Mouse (Mus musculus): ENCODE results near the gene Kif2c. TPM values are rescaled to one million over a fixed set of nuclear protein-coding genes. Genes with fewer than 3 reads are reported as not detected.

Kif2c gene
- 45.8 and 47.5 TPM in 2 replicates for polyA plus RNA-seq (2015; fragmentation: Nextera tagmentation; extraction: Ambion mirVana)

- Histone ChIP-seq H3K4me1 (peaks cover 17% of the 10 kb centered on the region), H3K9ac (peak within 1 kb of the TSS; percentile 41), H3K4me3 (replicated peaks) (peak within 1 kb of the TSS; percentile 73), H3K9me3 (replicated peaks) (no peaks in the 10 kb centered on the region), H3K27ac (replicated peaks) (peak within 1 kb of the TSS; percentile 65), H3K36me3 (peaks cover 25% of the 10 kb centered on the region), H3K27me3 (no peaks in the 10 kb centered on the region), H3K4me2 (replicated peaks) (peak within 1 kb of the TSS; percentile 93)
- under 1% methylated on average over 42 of the region's 42 CpGs for whole genome bisulfite sequencing
- peak; percentile 96 for ATAC-seq (ENCODE audit: insufficient number of reproducible peaks, low FRiP score, low TSS enrichment, low read depth)
These were observed at the start of gene Kif2c for GRCm38 (mm10) chr4:117181863-117182758. Kif2c (minus strand) TSS chr4:117182639.

- Histone ChIP-seq H3K27me3 (no peaks in the 10 kb centered on the region), H3K4me2 (replicated peaks) (no peak overlapping the region), H3K27ac (replicated peaks) (no peak overlapping the region), H3K9ac (no peak overlapping the region), H3K36me3 (no peaks in the 10 kb centered on the region), H3K4me3 (replicated peaks) (no peak overlapping the region), H3K4me1 (peaks cover 10% of the 10 kb centered on the region), H3K9me3 (replicated peaks) (no peaks in the 10 kb centered on the region)
- WGBS, result 71% methylated on average over 2 of the region's 2 CpGs
- no peak for ATAC-seq (ENCODE audit: insufficient number of reproducible peaks, low FRiP score, low TSS enrichment, low read depth)
These were observed 48.8 kb upstream of the Kif2c start for GRCm38 (mm10) chr4:117231208-117231607.

GRCm38 (mm10) chr4:117230331-117230730, 47.9 kb upstream of the Kif2c start:
- H3K4me1 ChIP-seq, result 0 out of 2 replicates have a peak, but pooled peaks cover 7% of the 10 kb centered on the region
- WGBS, result 48% methylated on average over 10 of the region's 10 CpGs
- no peak overlapping the region for H3K27ac ChIP-seq (replicated peaks)
- no peak overlapping the region for H3K4me3 ChIP-seq (replicated peaks)
- no peak overlapping the region for H3K4me2 ChIP-seq (replicated peaks)
- H3K27me3 ChIP-seq, result no peaks in the 10 kb centered on the region
- H3K36me3 ChIP-seq, result no peaks in the 10 kb centered on the region
- H3K9ac ChIP-seq, result no peak overlapping the region
- H3K9me3 ChIP-seq (replicated peaks), result no peaks in the 10 kb centered on the region
- no peak for ATAC-seq (ENCODE audit: insufficient number of reproducible peaks, low FRiP score, low TSS enrichment, low read depth)

DNA sequence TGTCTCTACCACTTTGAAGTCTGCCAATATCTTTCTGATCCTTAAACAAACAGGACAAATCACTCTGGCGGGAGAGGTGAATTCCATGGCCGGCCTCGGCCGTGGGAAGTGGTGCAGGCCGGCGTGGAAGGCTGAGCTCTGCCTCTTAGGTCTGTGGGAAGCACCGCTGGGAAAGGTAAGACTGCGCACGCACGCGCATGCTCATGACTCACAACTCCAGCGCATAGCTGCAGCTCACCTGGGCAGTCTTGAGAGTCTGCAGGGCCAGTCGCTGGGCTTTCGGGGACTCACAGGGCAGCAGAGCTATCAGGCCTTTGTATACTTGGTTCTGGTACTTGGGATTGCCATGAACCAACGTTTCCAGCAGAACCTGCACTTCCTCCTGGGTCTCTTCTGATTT, 47.2 kb upstream of the Kif2c start:
- WGBS, result 64% methylated on average over 15 of the region's 15 CpGs
- Histone ChIP-seq H3K27me3 (no peaks in the 10 kb centered on the region), H3K4me3 (replicated peaks) (no peak overlapping the region), H3K9me3 (replicated peaks) (no peaks in the 10 kb centered on the region), H3K9ac (no peak overlapping the region), H3K4me2 (replicated peaks) (no peak overlapping the region), H3K36me3 (no peaks in the 10 kb centered on the region), H3K4me1 (0 out of 2 replicates have a peak, but pooled peaks cover 7% of the 10 kb centered on the region), H3K27ac (replicated peaks) (no peak overlapping the region)
- no peak for ATAC-seq (ENCODE audit: insufficient number of reproducible peaks, low FRiP score, low TSS enrichment, low read depth)

DNA sequence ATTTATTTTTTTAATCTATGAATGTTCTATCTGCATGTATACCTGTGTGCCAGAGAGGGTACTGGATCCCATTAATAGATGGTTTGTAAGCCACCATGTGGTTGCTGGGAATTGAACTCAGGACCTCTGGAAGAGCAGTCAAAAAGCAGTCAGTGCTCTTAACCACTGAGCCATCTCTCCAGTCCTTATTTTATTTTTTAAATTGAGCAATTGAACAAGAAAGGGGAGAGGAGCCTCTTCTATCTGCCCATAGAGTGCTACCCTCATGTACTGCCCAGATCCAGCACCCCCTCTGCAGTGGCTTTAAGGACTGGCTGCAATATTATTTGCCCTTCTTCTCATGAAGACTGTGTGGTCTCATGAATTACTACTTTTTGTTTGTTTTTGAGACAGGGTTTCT, 42.8 kb upstream of the Kif2c start:
- Histone ChIP-seq H3K36me3 (no peaks in the 10 kb centered on the region), H3K9ac (no peak overlapping the region), H3K4me2 (replicated peaks) (no peak overlapping the region), H3K4me1 (0 out of 2 replicates have a peak, but pooled peaks cover 10% of the 10 kb centered on the region), H3K4me3 (replicated peaks) (no peak overlapping the region), H3K9me3 (replicated peaks) (no peaks in the 10 kb centered on the region), H3K27me3 (no peaks in the 10 kb centered on the region), H3K27ac (replicated peaks) (no peak overlapping the region)
- no peak for ATAC-seq (ENCODE audit: insufficient number of reproducible peaks, low FRiP score, low TSS enrichment, low read depth)

DNA sequence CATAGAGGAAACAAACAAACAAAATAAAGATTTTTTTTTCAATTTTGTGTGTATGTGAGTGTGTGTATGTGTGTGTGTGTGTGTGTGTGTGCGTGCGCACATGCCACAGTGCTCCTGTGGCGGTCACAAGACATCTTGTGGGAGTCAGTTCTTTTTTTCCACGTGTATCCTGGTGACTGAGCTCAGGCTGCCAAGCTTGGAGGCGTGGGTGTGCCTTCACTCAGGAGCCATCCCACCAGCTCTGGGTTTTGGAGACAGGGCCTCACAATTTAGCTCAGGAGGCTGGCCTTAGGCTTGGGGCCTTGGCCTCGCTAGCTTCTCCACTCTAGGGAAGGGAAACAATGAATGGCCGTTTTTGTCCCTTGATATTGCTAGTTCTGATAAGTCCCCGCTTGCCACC, 41.7 kb upstream of the Kif2c start:
- Histone ChIP-seq H3K9ac (no peak overlapping the region), H3K4me1 (0 out of 2 replicates have a peak, but pooled peaks cover 4% of the 10 kb centered on the region), H3K4me2 (replicated peaks) (no peak overlapping the region), H3K9me3 (replicated peaks) (no peaks in the 10 kb centered on the region), H3K27ac (replicated peaks) (no peak overlapping the region), H3K4me3 (replicated peaks) (no peak overlapping the region), H3K36me3 (no peaks in the 10 kb centered on the region), H3K27me3 (no peaks in the 10 kb centered on the region)
- ATAC-seq (ENCODE audit: insufficient number of reproducible peaks, low FRiP score, low TSS enrichment, low read depth), result no peak
- 72% methylated on average over 8 of the region's 8 CpGs for WGBS

DNA sequence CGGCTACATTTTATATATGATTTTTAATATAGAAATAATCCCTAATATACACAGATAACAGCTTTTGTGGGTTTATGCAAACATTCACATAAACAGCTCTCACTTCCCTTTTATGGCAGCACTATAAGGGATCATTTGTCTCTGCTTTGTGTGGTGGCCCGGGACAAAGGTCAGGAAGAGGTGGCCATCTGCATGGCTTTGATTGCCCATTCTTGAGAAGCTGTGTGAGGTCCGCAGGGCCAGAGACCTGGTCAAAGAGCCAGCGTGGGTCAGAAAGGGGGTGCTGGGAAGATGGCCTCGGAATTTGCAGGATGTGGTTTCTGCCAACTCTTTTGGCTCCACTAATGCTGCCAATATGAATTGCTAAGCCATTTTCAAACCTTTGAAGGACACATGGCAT, 40.6 kb upstream of the Kif2c start:
- Histone ChIP-seq H3K4me2 (replicated peaks) (no peak overlapping the region), H3K9me3 (replicated peaks) (no peaks in the 10 kb centered on the region), H3K27me3 (no peaks in the 10 kb centered on the region), H3K4me1 (0 out of 2 replicates have a peak, but pooled peaks cover 8% of the 10 kb centered on the region), H3K36me3 (no peaks in the 10 kb centered on the region), H3K9ac (no peak overlapping the region), H3K27ac (replicated peaks) (no peak overlapping the region), H3K4me3 (replicated peaks) (no peak overlapping the region)
- no peak for ATAC-seq (ENCODE audit: insufficient number of reproducible peaks, low FRiP score, low TSS enrichment, low read depth)
- WGBS, result 47% methylated on average over 5 of the region's 5 CpGs

GRCm38 (mm10) chr4:117221836-117222235, 39.4 kb upstream of the Kif2c start:
- no peak for ATAC-seq (ENCODE audit: insufficient number of reproducible peaks, low FRiP score, low TSS enrichment, low read depth)
- Histone ChIP-seq H3K4me2 (replicated peaks) (no peak overlapping the region), H3K27ac (replicated peaks) (no peak overlapping the region), H3K4me3 (replicated peaks) (no peak overlapping the region), H3K27me3 (no peaks in the 10 kb centered on the region), H3K36me3 (no peaks in the 10 kb centered on the region), H3K9me3 (replicated peaks) (no peaks in the 10 kb centered on the region), H3K9ac (no peak overlapping the region), H3K4me1 (peaks cover 16% of the 10 kb centered on the region)
- 82% methylated on average over 9 of the region's 9 CpGs for WGBS

GRCm38 (mm10) chr4:117220741-117221515, 38.5 kb upstream of the Kif2c start:
- H3K27ac ChIP-seq (replicated peaks), result no peak overlapping the region
- 74% methylated on average over 9 of the region's 9 CpGs for WGBS
- H3K4me2 ChIP-seq (replicated peaks), result no peak overlapping the region
- H3K9me3 ChIP-seq (replicated peaks), result no peaks in the 10 kb centered on the region
- H3K27me3 ChIP-seq, result no peaks in the 10 kb centered on the region
- H3K4me3 ChIP-seq (replicated peaks), result no peak overlapping the region
- H3K9ac ChIP-seq, result no peak overlapping the region
- ATAC-seq (ENCODE audit: insufficient number of reproducible peaks, low FRiP score, low TSS enrichment, low read depth), result no peak
- peaks cover 16% of the 10 kb centered on the region for H3K4me1 ChIP-seq
- no peaks in the 10 kb centered on the region for H3K36me3 ChIP-seq

DNA sequence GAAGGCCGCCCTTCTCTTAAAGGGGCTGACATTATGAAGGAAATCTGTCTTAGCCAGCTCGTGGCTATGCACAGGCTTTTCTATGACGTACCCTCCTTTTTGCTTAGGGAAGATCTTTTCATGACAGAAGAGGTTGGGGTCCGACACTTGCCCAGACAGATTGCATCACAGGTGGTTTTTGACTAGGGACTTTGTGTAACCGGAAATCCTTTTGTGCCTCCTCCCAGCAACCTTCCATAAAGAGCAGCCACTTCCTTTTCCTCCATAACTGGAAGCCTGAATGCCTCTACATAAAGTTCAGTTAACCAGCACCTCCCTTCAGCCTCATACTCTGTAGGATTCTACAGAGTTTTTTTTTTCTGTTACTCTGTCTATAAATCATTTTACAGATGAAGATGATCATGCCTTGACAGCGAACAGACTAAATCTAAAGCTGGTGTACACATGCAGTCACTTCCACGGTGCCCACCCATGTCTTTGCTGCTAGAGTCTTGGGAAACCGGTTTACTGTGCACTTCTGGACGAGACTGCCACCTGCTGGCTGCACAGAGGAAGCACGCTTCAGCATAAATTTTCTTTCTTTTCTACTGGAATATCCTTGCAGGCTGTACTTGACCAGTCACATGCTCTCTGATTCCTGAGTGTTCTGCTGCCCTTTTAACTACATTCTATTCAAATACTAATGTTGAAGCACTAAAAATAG, 36.2 kb upstream of the Kif2c start:
- ATAC-seq (ENCODE audit: insufficient number of reproducible peaks, low FRiP score, low TSS enrichment, low read depth), result no peak
- H3K36me3 ChIP-seq, result no peaks in the 10 kb centered on the region
- WGBS, result 33% methylated on average over 10 of the region's 10 CpGs
- H3K27ac ChIP-seq (replicated peaks), result 0 out of 2 replicates have a peak overlapping the region, but pooled peaks have one; percentile 39
- H3K9ac ChIP-seq, result no peak overlapping the region
- no peaks in the 10 kb centered on the region for H3K9me3 ChIP-seq (replicated peaks)
- H3K4me1 ChIP-seq, result peaks cover 16% of the 10 kb centered on the region
- no peaks in the 10 kb centered on the region for H3K27me3 ChIP-seq
- H3K4me3 ChIP-seq (replicated peaks), result no peak overlapping the region
- H3K4me2 ChIP-seq (replicated peaks), result no peak overlapping the region

- 48% methylated on average over 5 of the region's 5 CpGs for WGBS
- H3K27ac ChIP-seq (replicated peaks), result 0 out of 2 replicates have a peak overlapping the region, but pooled peaks have one; percentile 0
- H3K27me3 ChIP-seq, result no peaks in the 10 kb centered on the region
- H3K4me3 ChIP-seq (replicated peaks), result no peak overlapping the region
- H3K4me1 ChIP-seq, result peaks cover 13% of the 10 kb centered on the region
- no peak for ATAC-seq (ENCODE audit: insufficient number of reproducible peaks, low FRiP score, low TSS enrichment, low read depth)
- no peak overlapping the region for H3K9ac ChIP-seq
- H3K9me3 ChIP-seq (replicated peaks), result no peaks in the 10 kb centered on the region
- H3K36me3 ChIP-seq, result no peaks in the 10 kb centered on the region
- H3K4me2 ChIP-seq (replicated peaks), result no peak overlapping the region
These were observed 34.6 kb upstream of the Kif2c start for GRCm38 (mm10) chr4:117217029-117217428.

Data from embryonic facial prominence, embryonic 15.5 days (tissue).